Mouse (Mus musculus): ENCODE measurements around the gene Usp16. TPM values are rescaled to one million over a fixed set of nuclear protein-coding genes. Genes with fewer than 3 reads are reported as not detected.
"Not testable (repeated sequence)": the region's sequence is repeated elsewhere in the genome, so short reads cannot be mapped to it uniquely, and the experiment has no call there.

Usp16 gene
- polyA plus RNA-seq, 1 experiment from 2014 or later = 53.5 TPM

DNA sequence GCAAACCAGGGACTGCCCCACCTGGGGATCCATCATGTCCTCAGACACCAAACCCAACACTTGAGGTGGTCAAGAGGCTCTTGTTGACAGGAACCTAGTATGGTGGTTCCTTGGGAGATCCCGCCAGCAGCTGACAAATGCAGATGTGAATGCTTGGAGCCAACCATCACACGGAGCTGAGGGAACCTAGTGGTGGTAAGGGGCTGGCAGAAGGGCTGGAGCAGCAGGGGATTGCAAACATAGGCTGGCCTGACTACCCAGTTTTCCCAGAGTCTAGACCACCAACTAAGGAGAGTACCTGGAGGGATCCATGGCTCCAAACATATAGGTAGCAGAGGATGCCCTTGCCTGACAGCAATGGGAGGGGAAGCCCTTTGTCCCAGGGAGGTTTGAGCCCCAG is 1.3 kb upstream of the Usp16 start:
- Histone ChIP-seq H3K27ac (ENCODE audit: low read length) (no peak overlapping the region), H3K36me3 (ENCODE audit: control insufficient read depth, insufficient read depth, low read length) (no peaks in the 10 kb centered on the region), H3K9ac (replicated peaks; ENCODE audit: low read depth, low read length) (no peak overlapping the region), H3K27me3 (ENCODE audit: control insufficient read depth, insufficient read depth, low read length) (no peaks in the 10 kb centered on the region), H3K4me2 (replicated peaks; ENCODE audit: low read depth, low read length) (no peak overlapping the region), H3K9me3 (ENCODE audit: control insufficient read depth, low read depth, low read length) (no peaks in the 10 kb centered on the region), H3K4me1 (ENCODE audit: control insufficient read depth, insufficient read depth, low read length) (peaks cover 6% of the 10 kb centered on the region), H3K4me3 (ENCODE audit: low read depth, low read length) (no peak overlapping the region)
- WGBS = 90% methylated on average over 2 of the region's 2 CpGs
- no peak for ATAC-seq (ENCODE audit: insufficient number of reproducible peaks, insufficient read depth, low FRiP score, low read depth)

DNA sequence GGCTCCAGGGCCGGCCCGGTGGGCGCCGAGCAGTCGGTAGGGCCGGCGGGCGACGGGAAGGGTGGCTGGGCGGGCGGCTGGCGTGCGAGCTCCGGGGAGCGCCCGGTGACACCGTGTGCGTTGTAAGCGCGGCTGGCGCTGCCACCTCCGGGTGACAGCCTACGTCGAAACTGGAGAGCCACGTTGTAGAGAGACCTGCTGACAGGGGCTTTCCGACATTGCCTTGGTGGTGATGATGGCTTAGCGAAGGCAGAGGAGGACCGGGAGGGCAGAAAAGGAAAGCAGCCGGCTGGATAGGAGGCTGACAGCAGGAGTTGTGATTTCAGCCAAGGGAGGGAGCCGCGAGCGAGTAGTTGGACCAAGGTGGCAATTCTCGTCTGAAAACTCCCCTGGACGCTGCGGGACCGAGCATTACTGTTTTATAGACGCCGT is 693 bp downstream of the Usp16 start:
- H3K36me3 ChIP-seq (ENCODE audit: control insufficient read depth, insufficient read depth, low read length) = peaks cover 3% of the 10 kb centered on the region; the same call in 1 of the 2 replicates
- WGBS = under 1% methylated on average over 38 of the region's 38 CpGs
- no peak; the same call in 1 of the 2 replicates for ATAC-seq (ENCODE audit: insufficient number of reproducible peaks, insufficient read depth, low FRiP score, low read depth)

DNA sequence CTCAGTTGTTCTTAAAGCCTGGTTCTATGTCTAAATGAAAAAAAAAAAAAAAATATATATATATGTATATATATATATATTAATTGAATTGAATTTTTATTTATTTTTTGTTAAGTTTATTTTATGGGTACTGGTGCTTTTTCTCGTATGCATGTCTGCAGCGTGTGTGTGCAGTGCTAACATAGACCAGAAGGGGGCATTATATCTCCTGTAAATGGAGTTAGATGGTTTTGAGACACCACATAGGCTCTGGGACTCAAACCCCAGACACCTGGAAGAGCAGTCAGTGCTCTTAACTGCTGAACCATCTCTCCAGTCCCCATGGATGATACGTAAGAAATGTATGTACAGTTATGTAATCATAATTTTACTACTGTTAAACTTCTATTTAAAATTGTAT is 4.2 kb downstream of the Usp16 start:
- Histone ChIP-seq H3K27ac (ENCODE audit: low read length) (no peak overlapping the region), H3K4me3 (ENCODE audit: low read depth, low read length) (no peak overlapping the region), H3K9ac (replicated peaks; ENCODE audit: low read depth, low read length) (no peak overlapping the region), H3K4me1 (ENCODE audit: control insufficient read depth, insufficient read depth, low read length) (peaks cover 6% of the 10 kb centered on the region), H3K36me3 (ENCODE audit: control insufficient read depth, insufficient read depth, low read length) (peaks cover 16% of the 10 kb centered on the region), H3K27me3 (ENCODE audit: control insufficient read depth, insufficient read depth, low read length) (no peaks in the 10 kb centered on the region), H3K4me2 (replicated peaks; ENCODE audit: low read depth, low read length) (no peak overlapping the region), H3K9me3 (ENCODE audit: control insufficient read depth, low read depth, low read length) (no peaks in the 10 kb centered on the region)
- no peak for ATAC-seq (ENCODE audit: insufficient number of reproducible peaks, insufficient read depth, low FRiP score, low read depth)
- 96% methylated on average over 3 of the region's 3 CpGs for WGBS

More for the DNA sequence above, 693 bp downstream of the Usp16 start:
- Histone ChIP-seq H3K4me3 (ENCODE audit: low read depth, low read length) (peak overlapping the region; percentile 94), H3K9me3 (ENCODE audit: control insufficient read depth, low read depth, low read length) (no peaks in the 10 kb centered on the region), H3K27ac (ENCODE audit: low read length) (peak overlapping the region; percentile 58; the same call in 1 of the 2 replicates), H3K4me1 (ENCODE audit: control insufficient read depth, insufficient read depth, low read length) (peaks cover 6% of the 10 kb centered on the region), H3K4me2 (replicated peaks; ENCODE audit: low read depth, low read length) (peak overlapping the region; percentile 83), H3K9ac (replicated peaks; ENCODE audit: low read depth, low read length) (peak overlapping the region; percentile 82), H3K27me3 (ENCODE audit: control insufficient read depth, insufficient read depth, low read length) (no peaks in the 10 kb centered on the region)

DNA sequence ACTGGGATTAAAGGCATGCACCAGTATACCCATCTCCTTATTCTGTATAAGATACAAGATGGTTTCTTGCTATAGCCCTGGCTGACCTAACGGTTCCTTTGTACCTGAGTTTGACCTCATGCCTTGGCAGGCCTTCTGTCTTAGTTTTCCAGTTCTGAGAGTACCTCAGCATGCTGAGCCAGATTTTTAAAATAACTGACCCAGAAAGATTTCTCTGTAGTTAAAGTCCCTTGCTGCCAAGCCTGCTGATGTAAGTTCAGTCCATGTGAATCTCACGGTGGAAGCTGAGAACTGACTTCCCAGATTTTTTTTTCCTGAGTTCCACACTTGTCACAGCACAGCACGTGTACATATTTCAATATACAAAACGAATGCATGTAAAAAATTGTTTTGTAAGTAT is 16.1 kb downstream of the Usp16 start:
- no peak for ATAC-seq (ENCODE audit: insufficient number of reproducible peaks, insufficient read depth, low FRiP score, low read depth)
- Histone ChIP-seq H3K4me1 (ENCODE audit: control insufficient read depth, insufficient read depth, low read length) (no peaks in the 10 kb centered on the region), H3K4me2 (replicated peaks; ENCODE audit: low read depth, low read length) (no peak overlapping the region), H3K36me3 (ENCODE audit: control insufficient read depth, insufficient read depth, low read length) (peaks cover 55% of the 10 kb centered on the region), H3K27ac (ENCODE audit: low read length) (no peak overlapping the region), H3K27me3 (ENCODE audit: control insufficient read depth, insufficient read depth, low read length) (no peaks in the 10 kb centered on the region), H3K9me3 (ENCODE audit: control insufficient read depth, low read depth, low read length) (no peaks in the 10 kb centered on the region), H3K4me3 (ENCODE audit: low read depth, low read length) (no peak overlapping the region), H3K9ac (replicated peaks; ENCODE audit: low read depth, low read length) (no peak overlapping the region)
- 88% methylated on average over 4 of the region's 4 CpGs for WGBS

DNA sequence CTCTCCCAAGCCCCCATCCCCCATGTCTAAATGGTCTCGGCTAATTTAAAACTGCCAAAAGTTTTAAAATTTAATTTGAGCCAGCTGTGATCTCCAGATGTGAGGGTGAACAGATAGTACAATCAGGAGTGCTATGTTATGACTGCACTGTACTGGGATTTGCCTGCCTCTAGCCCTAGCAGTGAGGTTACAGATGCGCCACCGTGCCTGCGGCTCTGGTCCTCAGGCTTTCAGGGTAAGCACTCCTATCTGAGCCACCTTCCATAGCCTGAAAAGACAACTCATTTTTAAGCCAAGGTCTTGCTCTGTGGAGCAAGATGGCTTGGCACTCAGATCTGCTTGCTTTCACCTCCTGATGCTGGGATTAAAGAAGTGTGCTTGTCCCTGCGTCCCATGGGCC is 29.9 kb downstream of the Usp16 start:
- no peak for ATAC-seq (ENCODE audit: insufficient number of reproducible peaks, insufficient read depth, low FRiP score, low read depth)
- no peak overlapping the region for H3K4me2 ChIP-seq (replicated peaks; ENCODE audit: low read depth, low read length)
- H3K4me1 ChIP-seq (ENCODE audit: control insufficient read depth, insufficient read depth, low read length) = no peaks in the 10 kb centered on the region
- no peaks in the 10 kb centered on the region for H3K9me3 ChIP-seq (ENCODE audit: control insufficient read depth, low read depth, low read length)
- H3K27me3 ChIP-seq (ENCODE audit: control insufficient read depth, insufficient read depth, low read length) = no peaks in the 10 kb centered on the region
- 83% methylated on average over 5 of the region's 5 CpGs for WGBS
- no peak overlapping the region for H3K9ac ChIP-seq (replicated peaks; ENCODE audit: low read depth, low read length)
- H3K27ac ChIP-seq (ENCODE audit: low read length) = no peak overlapping the region
- no peak overlapping the region for H3K4me3 ChIP-seq (ENCODE audit: low read depth, low read length)
- H3K36me3 ChIP-seq (ENCODE audit: control insufficient read depth, insufficient read depth, low read length) = peaks cover 75% of the 10 kb centered on the region

DNA sequence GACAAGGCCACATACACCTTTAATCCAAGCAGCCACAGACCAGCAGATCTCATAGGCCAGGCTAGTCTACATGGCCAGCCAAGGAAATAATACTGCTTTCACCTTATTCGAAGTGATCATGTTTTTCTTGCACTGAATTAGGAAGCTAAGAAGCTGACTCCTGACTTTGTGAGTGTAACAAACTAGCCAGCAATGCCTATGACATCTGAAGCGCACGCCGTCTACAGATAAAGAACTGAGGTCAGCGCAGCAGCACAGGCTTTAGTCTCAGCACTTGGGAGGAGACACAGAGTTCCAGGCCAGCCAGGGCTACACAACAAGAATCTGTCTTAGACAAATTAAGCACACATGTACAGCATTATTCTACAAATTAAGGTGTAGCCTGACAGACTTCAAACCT is 32.2 kb downstream of the Usp16 start:
- no peaks in the 10 kb centered on the region for H3K9me3 ChIP-seq (ENCODE audit: control insufficient read depth, low read depth, low read length)
- H3K4me1 ChIP-seq (ENCODE audit: control insufficient read depth, insufficient read depth, low read length) = no peaks in the 10 kb centered on the region
- H3K27me3 ChIP-seq (ENCODE audit: control insufficient read depth, insufficient read depth, low read length) = no peaks in the 10 kb centered on the region
- H3K36me3 ChIP-seq (ENCODE audit: control insufficient read depth, insufficient read depth, low read length) = peaks cover 87% of the 10 kb centered on the region
- 94% methylated on average over 5 of the region's 5 CpGs for WGBS
- H3K4me3 ChIP-seq (ENCODE audit: low read depth, low read length) = no peak overlapping the region
- no peak overlapping the region for H3K4me2 ChIP-seq (replicated peaks; ENCODE audit: low read depth, low read length)
- no peak for ATAC-seq (ENCODE audit: insufficient number of reproducible peaks, insufficient read depth, low FRiP score, low read depth)
- H3K27ac ChIP-seq (ENCODE audit: low read length) = no peak overlapping the region
- no peak overlapping the region for H3K9ac ChIP-seq (replicated peaks; ENCODE audit: low read depth, low read length)

DNA sequence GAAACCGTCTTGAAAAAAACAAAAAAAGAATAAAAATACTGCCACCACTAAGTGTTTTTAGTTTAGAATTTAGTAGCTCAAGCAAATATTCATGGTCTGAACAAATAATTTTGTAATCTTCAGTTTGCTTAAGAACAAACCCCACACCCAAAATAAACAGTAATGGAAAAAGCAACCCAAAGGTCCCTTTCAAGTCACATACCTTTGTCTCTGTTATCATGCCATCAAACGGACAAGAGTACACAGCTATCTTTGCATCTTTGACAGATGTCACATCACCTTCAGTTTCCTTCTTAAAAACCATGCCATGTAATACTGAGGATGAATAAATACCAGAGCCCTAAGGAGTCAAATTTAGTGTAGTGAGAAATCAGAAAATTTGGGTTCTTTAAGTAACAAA is 34.1 kb downstream of the Usp16 start:
- Histone ChIP-seq H3K27me3 (ENCODE audit: control insufficient read depth, insufficient read depth, low read length) (no peaks in the 10 kb centered on the region), H3K4me1 (ENCODE audit: control insufficient read depth, insufficient read depth, low read length) (no peaks in the 10 kb centered on the region), H3K27ac (ENCODE audit: low read length) (no peak overlapping the region), H3K9ac (replicated peaks; ENCODE audit: low read depth, low read length) (no peak overlapping the region), H3K4me3 (ENCODE audit: low read depth, low read length) (no peak overlapping the region), H3K36me3 (ENCODE audit: control insufficient read depth, insufficient read depth, low read length) (peaks cover 83% of the 10 kb centered on the region), H3K9me3 (ENCODE audit: control insufficient read depth, low read depth, low read length) (no peaks in the 10 kb centered on the region), H3K4me2 (replicated peaks; ENCODE audit: low read depth, low read length) (no peak overlapping the region)
- ATAC-seq (ENCODE audit: insufficient number of reproducible peaks, insufficient read depth, low FRiP score, low read depth) = no peak
- WGBS = 69% methylated on average over 2 of the region's 2 CpGs

DNA sequence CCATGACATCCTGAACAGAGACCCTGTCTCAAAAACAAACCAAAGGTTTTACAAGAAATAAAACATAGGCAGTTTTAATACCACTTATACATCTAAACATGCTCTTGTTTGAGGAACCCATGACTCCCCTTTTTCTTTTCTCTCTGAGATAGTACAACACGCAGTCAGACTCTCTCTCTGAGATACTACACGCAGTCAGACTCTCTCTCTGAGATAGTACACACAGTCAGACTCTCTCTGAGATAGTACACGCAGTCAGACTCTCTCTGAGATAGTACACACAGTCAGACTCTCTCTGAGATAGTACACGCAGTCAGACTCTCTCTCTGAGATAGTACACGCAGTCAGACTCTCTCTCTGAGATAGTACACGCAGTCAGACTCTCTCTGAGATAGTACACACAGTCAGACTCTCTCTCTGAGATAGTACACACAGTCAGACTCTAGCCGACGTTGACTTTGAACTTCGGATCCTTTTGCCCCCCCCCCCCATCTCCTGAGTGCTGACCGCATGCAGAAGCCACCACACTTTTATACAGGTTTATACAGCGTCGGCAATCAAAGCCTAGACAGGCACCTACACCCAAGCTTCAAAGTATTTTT is 37.8 kb downstream of the Usp16 start:
- H3K4me1 ChIP-seq (ENCODE audit: control insufficient read depth, insufficient read depth, low read length) = not testable (repeated sequence)

More for the DNA sequence above, 37.8 kb downstream of the Usp16 start:
- H3K9me3 ChIP-seq (ENCODE audit: control insufficient read depth, low read depth, low read length); ATAC-seq (ENCODE audit: insufficient number of reproducible peaks, insufficient read depth, low FRiP score, low read depth); H3K9ac ChIP-seq (replicated peaks; ENCODE audit: low read depth, low read length); H3K27ac ChIP-seq (ENCODE audit: low read length); H3K4me3 ChIP-seq (ENCODE audit: low read depth, low read length); H3K27me3 ChIP-seq (ENCODE audit: control insufficient read depth, insufficient read depth, low read length); H3K4me2 ChIP-seq (replicated peaks; ENCODE audit: low read depth, low read length): not testable (repeated sequence)
- 93% methylated on average over 12 of the region's 12 CpGs for WGBS
- H3K36me3 ChIP-seq (ENCODE audit: control insufficient read depth, insufficient read depth, low read length) = peaks cover 55% of the 10 kb centered on the region
